Mouse (Mus musculus) forebrain, embryonic 10.5 days (tissue): ENCODE results near the gene Map6. TPM values are rescaled to one million over a fixed set of nuclear protein-coding genes. Genes with fewer than 3 reads are reported as not detected.
A peak's percentile ranks its signal among the peaks of the same experiment; 100 is the strongest.

Experiments used
- DNase-seq: peaks from one replicate; pipeline ENCODE4 v3.0.0-alpha.2; 2017; ENCODE audit warnings: low spot score; ENCODE audit errors: extremely low spot score
- H3K27ac ChIP-seq: fragments of 300-500 bp; sonication (generic); 2 replicates; pipeline ENCODE4 v1.5.1; 2016; ENCODE audit warnings: mild to moderate bottlenecking
- H3K27me3 ChIP-seq: fragments of 300-500 bp; sonication (generic); 2 replicates; pipeline ENCODE4 v1.6.1; 2016; ENCODE audit warnings: mild to moderate bottlenecking; ENCODE audit not compliant: poor library complexity, severe bottlenecking
- H3K36me3 ChIP-seq: fragments of 300-500 bp; sonication (generic); replicated peaks from 2 replicates; pipeline ENCODE4 v1.6.1; 2016; ENCODE audit warnings: mild to moderate bottlenecking, moderate library complexity
- H3K4me1 ChIP-seq: fragments of 300-500 bp; sonication (generic); 2 replicates; pipeline ENCODE4 v1.6.1; 2016
- H3K4me3 ChIP-seq: fragments of 300-500 bp; sonication (generic); 2 replicates; pipeline ENCODE4 v1.5.1; 2016; ENCODE audit warnings: mild to moderate bottlenecking, moderate library complexity
- H3K9me3 ChIP-seq: fragments of 300-500 bp; sonication (generic); 2 replicates; pipeline ENCODE4 v1.6.1; 2016; ENCODE audit warnings: mild to moderate bottlenecking, moderate library complexity
- WGBS: fragments of 180-500 bp; shearing (Covaris S2); methylation state at CpG from one replicate; pipeline ENCODE4 v1.1.7; 2016; 5-methylcytosine and 5-hydroxymethylcytosine counted together
- polyA plus RNA-seq: library from polyadenylated mRNA; unstranded; fragments of >200 nt; fragmentation: Nextera tagmentation; extraction: Ambion mirVana; gene quantifications from 2 replicates; pipeline ENCODE4 v1.2.1, GENCODE M21; 2016

Map6 gene
- 14.8 and 18.0 TPM in 2 replicates for polyA plus RNA-seq

DNA sequence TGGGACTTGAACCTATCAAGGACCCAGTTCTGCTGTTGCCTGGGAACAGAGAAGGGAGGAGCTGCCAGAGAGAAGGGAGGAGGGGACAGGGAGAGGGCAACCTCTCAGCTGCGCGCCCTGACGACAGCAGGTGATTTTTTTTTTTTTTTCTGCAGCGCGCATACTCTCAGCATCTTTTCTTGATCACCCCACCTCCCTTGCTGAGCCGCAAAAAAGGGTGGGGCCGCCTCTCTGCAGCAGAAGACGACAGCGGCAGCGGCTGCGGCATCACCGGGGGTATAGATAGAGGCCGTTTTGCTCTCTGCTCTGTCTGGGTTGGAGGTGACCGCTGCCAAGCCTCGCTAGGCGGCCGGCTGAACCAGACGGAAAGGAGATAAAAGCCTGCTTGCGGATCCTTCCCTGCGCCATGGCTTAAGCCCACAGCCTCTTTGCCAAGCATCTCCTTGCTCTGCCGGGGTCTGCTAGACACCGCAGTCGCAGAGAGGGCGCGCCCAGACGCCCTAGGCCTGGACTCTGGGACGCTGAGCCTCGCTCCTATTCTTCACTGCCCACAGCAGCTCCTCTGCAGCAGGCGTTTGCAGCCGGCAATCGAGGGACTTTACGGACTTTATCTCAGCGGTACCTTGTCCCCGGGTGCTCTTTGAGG lies at the start of gene Map6:
Gene Map6, plus strand, starts transcription at position 197 of the 646 bp plus-strand sequence.
- peak; percentile 58 for DNase-seq
- Histone ChIP-seq H3K27me3 (peaks cover 71% of the 10 kb centered on the region), H3K4me1 (peaks cover 56% of the 10 kb centered on the region), H3K9me3 (no peaks in the 10 kb centered on the region), H3K4me3 (peak within 1 kb of the TSS; percentile 79), H3K27ac (peak within 1 kb of the TSS; percentile 87), H3K36me3 (peaks cover 2% of the 10 kb centered on the region; the same call in 1 of the 2 replicates)
- WGBS: under 1% methylated on average over 34 of the region's 34 CpGs

DNA sequence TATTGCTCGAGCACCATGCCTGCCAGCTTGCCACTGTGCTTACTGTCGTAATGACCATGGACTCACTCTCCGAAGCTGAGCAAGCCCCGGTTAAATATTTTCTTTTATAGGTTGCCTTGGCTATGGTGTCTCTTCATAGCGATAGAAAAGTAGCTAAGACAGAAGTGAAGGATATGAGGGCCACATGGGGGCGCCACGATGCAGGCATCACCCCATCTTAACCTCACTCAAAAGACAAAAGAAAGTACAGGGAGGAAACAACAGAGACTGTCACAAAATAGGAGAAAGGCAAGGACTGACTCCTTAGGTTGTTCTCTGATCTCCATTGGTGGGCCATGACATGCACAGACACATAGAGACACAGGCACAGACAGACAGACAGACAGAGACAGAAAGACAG lies 43.0 kb upstream of the Map6 start:
- no peak for DNase-seq
- peaks cover 15% of the 10 kb centered on the region for H3K4me1 ChIP-seq
- H3K27me3 ChIP-seq: no peaks in the 10 kb centered on the region
- H3K27ac ChIP-seq: peak overlapping the region; percentile 12; the same call in 1 of the 2 replicates
- 70% methylated on average over 7 of the region's 7 CpGs for WGBS
- no peaks in the 10 kb centered on the region for H3K9me3 ChIP-seq
- peaks cover 36% of the 10 kb centered on the region for H3K36me3 ChIP-seq
- no peak overlapping the region for H3K4me3 ChIP-seq

DNA sequence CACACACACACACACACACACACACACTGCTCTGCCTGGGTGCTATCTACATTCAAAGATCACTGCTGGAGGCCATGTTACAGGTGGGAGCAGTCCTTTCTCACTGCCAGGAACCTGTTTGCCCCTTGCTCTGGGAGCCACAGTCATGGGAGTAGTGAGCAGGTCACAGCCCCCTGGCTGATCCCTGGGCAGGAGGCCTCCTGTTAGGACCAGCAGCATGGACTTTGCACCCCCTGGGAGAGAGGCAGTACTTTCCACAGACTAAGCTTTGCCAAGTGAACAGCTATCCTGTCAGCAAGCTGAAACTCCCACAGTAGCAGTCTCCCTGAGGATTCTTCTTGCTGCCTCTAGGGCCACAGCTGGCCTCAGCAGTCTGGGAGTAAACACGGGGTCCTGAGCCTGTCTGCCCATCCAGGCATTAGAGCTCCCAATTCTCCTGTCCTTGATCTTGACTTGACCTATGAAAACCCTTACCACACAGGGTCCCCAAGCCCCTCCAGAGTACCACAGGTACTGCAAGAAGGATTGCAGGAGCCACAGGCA lies 42.5 kb upstream of the Map6 start:
- DNase-seq: no peak
- WGBS: 64% methylated on average over 1 of the region's 1 CpGs
- no peaks in the 10 kb centered on the region for H3K9me3 ChIP-seq
- no peaks in the 10 kb centered on the region for H3K27me3 ChIP-seq
- H3K4me1 ChIP-seq: peaks cover 14% of the 10 kb centered on the region
- no peak overlapping the region for H3K4me3 ChIP-seq
- peak overlapping the region; percentile 12; the same call in 1 of the 2 replicates for H3K27ac ChIP-seq
- H3K36me3 ChIP-seq: peaks cover 32% of the 10 kb centered on the region

DNA sequence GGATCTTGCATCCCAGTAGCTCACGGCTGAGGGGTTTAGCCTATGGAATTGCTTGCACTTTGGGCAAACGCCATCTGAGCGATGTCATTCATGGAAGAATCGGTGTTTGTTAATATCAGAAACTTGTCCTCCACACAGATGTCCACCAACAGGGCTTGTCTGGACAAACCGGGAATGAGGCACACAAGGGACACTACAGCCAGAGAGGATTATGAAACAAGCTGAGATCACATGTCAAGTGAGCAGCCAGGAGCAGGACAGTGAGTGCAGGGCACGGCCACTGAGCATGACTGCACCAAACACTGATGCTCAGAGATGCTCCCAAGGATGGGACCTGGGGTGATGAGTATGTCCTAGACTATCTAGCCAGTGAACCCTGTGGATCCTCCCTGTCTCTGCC lies 41.8 kb upstream of the Map6 start:
- 85% methylated on average over 6 of the region's 6 CpGs for WGBS
- no peak overlapping the region for H3K27ac ChIP-seq
- no peak for DNase-seq

DNA sequence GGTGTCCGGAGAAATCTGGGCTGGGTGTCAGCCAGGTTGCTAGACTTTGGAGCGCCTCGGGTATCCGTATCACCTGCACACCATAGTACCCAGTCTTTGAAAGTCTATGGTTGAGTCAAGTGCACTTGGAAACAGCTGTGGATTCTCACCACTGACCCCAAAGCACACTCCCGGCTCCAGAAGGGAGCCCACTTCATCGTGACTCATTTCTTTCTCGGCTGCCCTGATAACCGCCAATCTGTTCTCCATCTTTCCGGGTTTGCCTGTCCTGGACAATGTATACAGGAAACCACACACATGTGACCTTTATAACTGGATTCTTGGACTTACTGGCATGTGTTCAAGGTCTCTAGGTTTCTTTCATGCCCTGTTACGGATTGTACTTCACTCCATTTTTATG lies 40.6 kb upstream of the Map6 start:
- Histone ChIP-seq H3K27me3 (no peaks in the 10 kb centered on the region), H3K4me3 (no peak overlapping the region), H3K27ac (no peak overlapping the region), H3K4me1 (peaks cover 13% of the 10 kb centered on the region; the same call in 1 of the 2 replicates), H3K36me3 (peaks cover 30% of the 10 kb centered on the region), H3K9me3 (no peaks in the 10 kb centered on the region)
- no peak for DNase-seq
- 95% methylated on average over 10 of the region's 10 CpGs for WGBS

More for the DNA sequence above, 41.8 kb upstream of the Map6 start:
- Histone ChIP-seq H3K9me3 (no peaks in the 10 kb centered on the region), H3K27me3 (no peaks in the 10 kb centered on the region), H3K36me3 (peaks cover 27% of the 10 kb centered on the region), H3K4me3 (no peak overlapping the region), H3K4me1 (peaks cover 14% of the 10 kb centered on the region; the same call in 1 of the 2 replicates)

DNA sequence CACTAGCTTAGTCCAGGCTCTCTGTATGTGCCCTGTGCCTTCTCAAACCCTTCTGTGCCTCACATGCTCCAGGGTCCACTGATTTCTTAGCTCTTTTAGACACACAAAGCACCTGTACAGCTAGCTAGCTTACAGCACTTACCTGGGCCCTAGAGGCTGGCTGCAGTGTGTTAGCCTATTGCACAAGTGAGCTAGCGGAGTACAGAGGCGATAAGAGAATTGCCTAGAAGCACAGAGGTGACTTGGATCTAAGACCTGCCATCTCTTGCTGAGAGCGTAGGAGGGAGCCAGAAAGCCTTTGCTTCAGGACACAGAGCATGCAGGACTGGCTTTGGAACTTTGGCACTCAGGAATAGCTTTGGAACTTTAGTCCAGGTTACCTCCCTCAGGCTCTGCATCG lies 40.0 kb upstream of the Map6 start:
- Histone ChIP-seq H3K4me3 (no peak overlapping the region), H3K9me3 (no peaks in the 10 kb centered on the region), H3K27ac (no peak overlapping the region), H3K36me3 (peaks cover 30% of the 10 kb centered on the region), H3K4me1 (peaks cover 13% of the 10 kb centered on the region; the same call in 1 of the 2 replicates), H3K27me3 (no peaks in the 10 kb centered on the region)
- 97% methylated on average over 4 of the region's 4 CpGs for WGBS
- no peak for DNase-seq

DNA sequence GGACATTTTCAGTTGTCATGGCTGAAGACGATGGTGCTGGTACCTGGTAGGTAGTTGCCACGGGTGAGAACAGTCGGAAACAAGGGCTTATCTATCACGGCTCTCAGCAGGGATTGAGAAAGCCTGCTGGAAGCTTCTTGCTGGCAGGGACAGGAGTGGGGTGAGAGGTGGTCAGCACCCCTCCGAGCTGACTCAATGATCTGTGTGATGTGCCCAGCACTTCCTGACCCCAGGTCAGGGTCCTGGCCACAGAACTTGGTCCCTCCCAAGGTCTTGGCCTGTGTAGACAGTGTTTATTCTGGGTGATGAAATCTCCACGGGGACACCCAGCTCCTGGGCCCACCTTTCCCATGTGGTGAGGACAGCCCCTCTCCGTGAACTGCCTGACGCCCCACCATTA lies 38.4 kb upstream of the Map6 start:
- Histone ChIP-seq H3K9me3 (no peaks in the 10 kb centered on the region), H3K27ac (0 out of 2 replicates have a peak overlapping the region, but pooled peaks have one; percentile 3), H3K4me3 (no peak overlapping the region), H3K27me3 (no peaks in the 10 kb centered on the region), H3K36me3 (peaks cover 26% of the 10 kb centered on the region), H3K4me1 (peaks cover 13% of the 10 kb centered on the region; the same call in 1 of the 2 replicates)
- WGBS: 83% methylated on average over 8 of the region's 8 CpGs
- no peak for DNase-seq

DNA sequence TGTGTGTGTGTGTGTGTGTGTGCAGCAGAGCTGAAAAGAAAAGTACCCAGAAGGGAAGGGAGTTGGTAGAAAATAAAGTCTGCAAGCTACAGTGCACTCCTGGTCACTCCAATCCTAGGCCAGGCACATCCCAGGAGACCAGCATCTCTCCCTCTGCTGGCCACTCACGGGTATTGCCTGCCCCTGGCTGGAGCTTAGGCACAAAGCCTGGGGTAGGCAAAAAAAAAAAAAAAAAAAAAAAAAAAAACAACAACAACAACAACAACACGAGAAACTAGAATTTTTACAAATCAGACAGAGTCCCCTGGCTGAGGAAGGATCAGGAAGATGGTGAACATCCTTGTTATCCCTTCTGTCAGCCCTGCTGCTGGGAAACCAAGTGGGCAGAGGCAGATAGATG lies 37.8 kb upstream of the Map6 start:
- no peaks in the 10 kb centered on the region for H3K9me3 ChIP-seq
- DNase-seq: peak; percentile 60
- peaks cover 16% of the 10 kb centered on the region for H3K4me1 ChIP-seq
- no peaks in the 10 kb centered on the region for H3K27me3 ChIP-seq
- 0 out of 2 replicates have a peak overlapping the region, but pooled peaks have one; percentile 3 for H3K27ac ChIP-seq
- H3K4me3 ChIP-seq: no peak overlapping the region
- peaks cover 26% of the 10 kb centered on the region for H3K36me3 ChIP-seq
- 14% methylated on average over 2 of the region's 2 CpGs for WGBS

DNA sequence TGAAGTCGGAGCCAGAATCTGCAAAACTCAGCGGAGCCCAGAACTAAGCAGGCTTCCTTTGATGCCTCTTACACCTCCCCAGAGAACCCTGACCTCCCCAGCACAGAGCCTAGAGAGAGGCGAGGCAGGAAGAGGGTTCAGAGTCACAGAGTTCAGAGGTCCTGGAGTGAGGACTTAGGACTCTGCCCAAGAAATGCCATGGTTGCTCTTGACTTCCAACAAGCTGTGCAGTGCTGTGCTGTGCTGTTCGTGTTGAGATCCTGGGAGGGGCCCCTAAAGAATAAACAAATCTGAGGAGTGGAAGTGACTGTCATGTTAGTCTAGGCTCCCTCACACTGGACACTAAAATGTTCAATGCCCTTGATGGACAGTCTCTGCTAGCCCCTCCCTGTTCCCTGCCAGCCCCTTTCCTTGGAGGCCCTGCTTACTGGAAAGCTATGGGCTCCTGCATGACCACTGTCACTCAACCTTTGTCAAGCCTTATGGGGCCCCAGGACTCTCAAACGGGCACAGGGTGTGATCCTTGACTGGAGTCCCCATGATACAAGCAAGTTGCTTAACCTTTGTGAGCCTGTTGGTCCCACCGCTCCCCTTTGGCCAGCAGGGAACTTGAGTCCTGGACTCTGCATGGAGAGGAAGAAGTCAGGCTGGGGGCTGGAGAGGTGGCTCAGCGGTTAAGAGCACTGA lies 37.0 kb upstream of the Map6 start:
- H3K9me3 ChIP-seq: no peaks in the 10 kb centered on the region
- WGBS: 77% methylated on average over 7 of the region's 7 CpGs
- H3K27me3 ChIP-seq: no peaks in the 10 kb centered on the region
- peaks cover 24% of the 10 kb centered on the region for H3K4me1 ChIP-seq
- no peak for DNase-seq
- no peak overlapping the region for H3K27ac ChIP-seq
- no peak overlapping the region for H3K4me3 ChIP-seq
- H3K36me3 ChIP-seq: peaks cover 26% of the 10 kb centered on the region

DNA sequence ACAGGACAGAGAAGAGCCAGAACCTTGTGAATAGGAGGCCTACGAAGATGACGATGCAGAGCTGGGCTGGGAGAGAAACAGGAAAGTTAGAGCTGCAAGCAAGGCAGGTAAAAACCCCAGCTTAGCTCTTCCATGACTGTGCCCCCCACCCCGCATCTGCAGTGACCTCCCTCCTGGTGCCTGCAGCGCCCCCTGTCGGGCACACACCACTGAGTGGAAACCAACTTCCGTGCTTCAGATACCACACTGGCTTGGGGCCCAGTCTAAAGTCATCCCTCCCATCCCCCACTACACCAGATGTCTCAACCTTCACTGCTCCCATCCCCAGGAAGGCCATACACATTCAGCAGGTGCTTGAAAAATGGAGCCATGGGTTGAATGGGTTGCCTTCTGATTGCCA lies 34.7 kb upstream of the Map6 start:
- H3K4me1 ChIP-seq: peaks cover 47% of the 10 kb centered on the region
- H3K4me3 ChIP-seq: no peak overlapping the region
- H3K27me3 ChIP-seq: no peaks in the 10 kb centered on the region
- H3K9me3 ChIP-seq: no peaks in the 10 kb centered on the region
- WGBS: 74% methylated on average over 6 of the region's 6 CpGs
- H3K27ac ChIP-seq: no peak overlapping the region
- H3K36me3 ChIP-seq: peaks cover 19% of the 10 kb centered on the region
- DNase-seq: no peak

DNA sequence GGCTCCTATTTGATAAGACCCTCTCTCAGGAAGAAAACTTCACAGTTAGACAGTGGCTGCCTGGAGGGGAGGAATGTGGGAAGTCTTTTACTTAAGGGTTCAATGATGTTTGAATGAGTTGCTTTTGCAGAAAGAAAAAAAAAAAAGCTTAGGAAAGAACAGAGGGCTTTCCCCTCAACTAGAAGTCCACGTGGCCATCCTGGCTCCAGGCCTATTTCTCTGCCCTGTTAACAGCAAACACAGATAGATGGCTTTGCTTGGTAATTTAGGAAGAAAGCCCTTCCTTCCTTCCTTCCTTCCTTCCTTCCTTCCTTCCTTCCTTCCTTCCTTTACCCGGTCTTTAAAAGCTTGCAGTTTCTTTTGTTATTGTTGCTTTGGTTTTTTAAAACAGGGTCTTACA lies 32.3 kb upstream of the Map6 start:
- peaks cover 55% of the 10 kb centered on the region for H3K4me1 ChIP-seq
- peaks cover 22% of the 10 kb centered on the region for H3K27me3 ChIP-seq
- H3K9me3 ChIP-seq: no peaks in the 10 kb centered on the region
- peaks cover 13% of the 10 kb centered on the region for H3K36me3 ChIP-seq
- no peak for DNase-seq
- no peak overlapping the region for H3K4me3 ChIP-seq
- peak overlapping the region; percentile 60; the same call in 1 of the 2 replicates for H3K27ac ChIP-seq
- WGBS: 37% methylated on average over 2 of the region's 2 CpGs

DNA sequence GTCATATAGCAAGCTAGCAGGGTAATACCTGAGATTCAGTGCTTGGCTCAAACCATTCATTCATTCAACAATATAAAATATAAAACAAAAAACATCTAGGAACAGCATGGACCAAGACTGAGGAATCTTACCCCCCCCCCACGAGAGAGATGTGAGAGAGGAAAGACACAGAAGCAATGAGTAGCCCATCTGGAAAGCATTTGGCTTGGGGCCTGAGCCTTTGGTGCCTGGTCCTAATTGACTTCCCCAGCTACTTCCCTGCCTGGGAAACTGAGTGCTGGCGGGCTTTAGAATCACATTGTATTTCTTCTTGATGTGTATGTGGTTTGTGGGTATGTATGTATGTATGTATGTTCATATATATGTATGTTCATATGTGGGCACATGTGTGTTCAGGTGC lies 31.6 kb upstream of the Map6 start:
- H3K27me3 ChIP-seq: peaks cover 27% of the 10 kb centered on the region
- H3K27ac ChIP-seq: peak overlapping the region; percentile 84; the same call in 1 of the 2 replicates
- WGBS: 62% methylated on average over 2 of the region's 2 CpGs
- H3K9me3 ChIP-seq: no peaks in the 10 kb centered on the region
- no peak for DNase-seq
- H3K36me3 ChIP-seq: peaks cover 13% of the 10 kb centered on the region
- peaks cover 49% of the 10 kb centered on the region for H3K4me1 ChIP-seq
- no peak overlapping the region for H3K4me3 ChIP-seq
